Mouse (Mus musculus) heart, adult 8-10 months (tissue): ENCODE measurements around the gene Erbb2. TPM values are rescaled to one million over a fixed set of nuclear protein-coding genes. Genes with fewer than 3 reads are reported as not detected.

Source experiments
- DNase-seq: peaks from one replicate; pipeline ENCODE4 v3.0.0; 2022; ENCODE audit warnings: low spot score
- total RNA-seq, 4 experiments: library from RNA; stranded (reverse); gene quantifications; 2 replicates each; pipeline ENCODE4 v1.2.4; 2022

The Erbb2 gene
- total RNA-seq, 4 experiments from 2014 or later, result 5.4 to 9.1 (median 8.0) TPM

GRCm38 (mm10) chr11:98418939-98419547, 6.8 kb downstream of the Erbb2 start:
- no peak for DNase-seq

- no peak for DNase-seq
These were observed 14.3 kb downstream of the Erbb2 start for GRCm38 (mm10) chr11:98426592-98426991.

- no peak for DNase-seq
These were observed 16.2 kb downstream of the Erbb2 start for GRCm38 (mm10) chr11:98428436-98428835.

GRCm38 (mm10) chr11:98431743-98432502, 19.7 kb downstream of the Erbb2 start:
- no peak for DNase-seq

- no peak for DNase-seq
These were observed 23.5 kb downstream of the Erbb2 start for GRCm38 (mm10) chr11:98435723-98436122.

- DNase-seq, result no peak
These were observed 25.2 kb downstream of the Erbb2 start for GRCm38 (mm10) chr11:98437441-98437840.

- DNase-seq, result peak; percentile 94
These were observed 26.3 kb downstream of the Erbb2 start, which contains the start of gene Mien1 for GRCm38 (mm10) chr11:98438331-98439158. TSS of gene Mien1 (minus strand) at chr11:98438991.

- DNase-seq, result no peak
These were observed 31.4 kb downstream of the Erbb2 start for GRCm38 (mm10) chr11:98443688-98444087.

GRCm38 (mm10) chr11:98445238-98445637, 33.0 kb downstream of the Erbb2 start:
- DNase-seq, result no peak

GRCm38 (mm10) chr11:98445679-98446078, 33.4 kb downstream of the Erbb2 start:
- no peak for DNase-seq

GRCm38 (mm10) chr11:98446213-98446561, 33.9 kb downstream of the Erbb2 start, which contains the start of gene Grb7:
TSS of gene Grb7 (plus strand) at chr11:98446394.
- DNase-seq, result no peak

- DNase-seq, result no peak
These were observed 34.5 kb downstream of the Erbb2 start for GRCm38 (mm10) chr11:98446562-98447474.

- DNase-seq, result no peak
These were observed 35.2 kb downstream of the Erbb2 start for GRCm38 (mm10) chr11:98447475-98447834.

- no peak for DNase-seq
These were observed 36.0 kb downstream of the Erbb2 start for GRCm38 (mm10) chr11:98448191-98448790.

- no peak for DNase-seq
These were observed 37.1 kb downstream of the Erbb2 start for GRCm38 (mm10) chr11:98449419-98449818.

- no peak for DNase-seq
These were observed 37.9 kb downstream of the Erbb2 start for GRCm38 (mm10) chr11:98449921-98450771.

GRCm38 (mm10) chr11:98455484-98455883, 43.2 kb downstream of the Erbb2 start:
- DNase-seq, result no peak

GRCm38 (mm10) chr11:98456545-98456944, 44.3 kb downstream of the Erbb2 start:
- DNase-seq, result no peak

GRCm38 (mm10) chr11:98456945-98457344, 44.7 kb downstream of the Erbb2 start:
- no peak for DNase-seq
